Mouse (Mus musculus): ENCODE data around the gene Gm8947. TPM values are rescaled to one million over a fixed set of nuclear protein-coding genes. Genes with fewer than 3 reads are reported as not detected.
"Not testable (repeated sequence)": the region's sequence is repeated elsewhere in the genome, so short reads cannot be mapped to it uniquely, and the experiment has no call there.

Gm8947 gene
- polyA plus RNA-seq (2015; fragmentation: Nextera tagmentation; extraction: Ambion mirVana) = not detected in 2 replicates

GRCm38 (mm10) chr1:151192075-151192474 is at the start of gene Gm8947:
TSS of gene Gm8947 (plus strand) at chr1:151192376.
- not testable (repeated sequence) for H3K9ac ChIP-seq; H3K4me3 ChIP-seq; ATAC-seq (replicated peaks; ENCODE audit: insufficient number of reproducible peaks, insufficient read depth, low FRiP score, low read depth); H3K9me3 ChIP-seq (replicated peaks); H3K27ac ChIP-seq; H3K4me2 ChIP-seq; H3K27me3 ChIP-seq; H3K4me1 ChIP-seq (replicated peaks); H3K36me3 ChIP-seq
- 86% methylated on average over 1 of the region's 7 CpGs for WGBS

- Histone ChIP-seq H3K27me3 (no peaks in the 10 kb centered on the region), H3K9ac (no peak overlapping the region), H3K36me3 (no peaks in the 10 kb centered on the region), H3K4me2 (no peak overlapping the region), H3K4me3 (no peak overlapping the region), H3K27ac (peak overlapping the region; percentile 79), H3K4me1 (replicated peaks) (peaks cover 14% of the 10 kb centered on the region), H3K9me3 (replicated peaks) (no peaks in the 10 kb centered on the region)
- ATAC-seq (replicated peaks; ENCODE audit: insufficient number of reproducible peaks, insufficient read depth, low FRiP score, low read depth) = peak; percentile 77
- WGBS = 22% methylated on average over 6 of the region's 6 CpGs
Observed at GRCm38 (mm10) chr1:151144471-151145146, 47.6 kb upstream of the Gm8947 start.

DNA sequence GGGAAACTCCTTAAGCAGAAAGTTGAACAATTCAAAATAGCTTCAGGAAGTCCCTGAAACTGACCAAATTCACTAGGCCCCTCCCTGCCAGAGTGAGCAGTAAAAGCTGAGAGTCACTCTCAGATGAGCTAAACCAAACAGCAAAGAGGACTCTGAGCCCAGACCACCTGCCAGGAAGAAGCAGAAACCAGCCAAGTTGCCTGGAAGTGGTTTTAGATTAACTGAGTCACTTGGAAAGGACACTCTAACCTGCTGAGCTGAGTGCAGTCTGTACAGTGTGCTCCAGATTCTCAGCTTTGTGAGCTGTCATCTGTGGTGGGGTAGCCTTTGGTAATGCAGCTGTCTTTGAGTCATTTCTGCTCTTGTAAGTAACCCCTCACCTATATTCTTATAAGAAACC is 44.4 kb upstream of the Gm8947 start:
- Histone ChIP-seq H3K4me1 (replicated peaks) (peaks cover 19% of the 10 kb centered on the region), H3K9me3 (replicated peaks) (no peaks in the 10 kb centered on the region), H3K27me3 (no peaks in the 10 kb centered on the region), H3K36me3 (no peaks in the 10 kb centered on the region), H3K9ac (no peak overlapping the region), H3K4me2 (no peak overlapping the region), H3K27ac (no peak overlapping the region), H3K4me3 (no peak overlapping the region)
- ATAC-seq (replicated peaks; ENCODE audit: insufficient number of reproducible peaks, insufficient read depth, low FRiP score, low read depth) = no peak

DNA sequence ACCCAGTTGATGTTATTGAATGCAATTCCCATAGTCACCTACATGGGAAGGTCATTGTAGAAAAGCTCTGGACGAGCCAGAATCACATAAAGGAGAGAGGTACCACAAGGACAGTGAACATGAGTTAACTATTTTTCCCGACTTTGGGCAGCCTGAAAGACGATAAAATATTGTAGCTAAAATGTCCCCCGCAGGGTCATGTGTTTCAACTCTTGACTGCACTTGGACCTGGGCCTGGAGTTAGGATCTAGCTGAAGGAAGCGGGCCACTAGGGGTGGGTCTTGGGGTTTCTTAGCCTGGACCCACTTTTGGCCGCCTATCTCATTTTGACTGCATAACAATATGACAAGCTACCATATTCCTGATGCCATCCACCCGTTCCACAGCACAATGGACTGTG is 42.0 kb upstream of the Gm8947 start:
- no peak overlapping the region for H3K9ac ChIP-seq
- no peak for ATAC-seq (replicated peaks; ENCODE audit: insufficient number of reproducible peaks, insufficient read depth, low FRiP score, low read depth)
- 85% methylated on average over 7 of the region's 7 CpGs for WGBS

DNA sequence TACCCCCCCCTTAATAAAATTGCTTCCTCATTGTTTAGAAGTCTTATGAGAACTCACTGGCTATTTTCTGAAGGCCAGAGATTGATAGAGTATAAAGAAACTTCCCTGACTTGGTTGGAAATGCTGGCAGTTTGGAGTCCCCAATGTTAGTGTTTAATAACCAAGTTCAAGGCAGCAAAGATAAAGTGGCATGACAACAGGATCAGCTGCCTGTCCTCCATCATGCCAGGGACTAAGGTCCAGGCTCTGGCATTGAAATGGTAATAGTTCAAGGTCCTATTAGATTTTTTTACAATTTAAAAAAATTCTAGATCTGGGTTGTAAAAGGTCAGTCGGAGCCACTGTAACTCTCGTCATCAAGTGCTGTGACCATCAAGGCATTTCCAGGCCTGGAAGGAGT is 41.1 kb upstream of the Gm8947 start:
- Histone ChIP-seq H3K4me3 (no peak overlapping the region), H3K9ac (no peak overlapping the region), H3K4me2 (no peak overlapping the region), H3K27ac (no peak overlapping the region), H3K36me3 (no peaks in the 10 kb centered on the region), H3K27me3 (no peaks in the 10 kb centered on the region), H3K9me3 (replicated peaks) (no peaks in the 10 kb centered on the region), H3K4me1 (replicated peaks) (peaks cover 8% of the 10 kb centered on the region)
- ATAC-seq (replicated peaks; ENCODE audit: insufficient number of reproducible peaks, insufficient read depth, low FRiP score, low read depth) = no peak
- 77% methylated on average over 2 of the region's 2 CpGs for WGBS

More for the DNA sequence above, 42.0 kb upstream of the Gm8947 start:
- H3K27me3 ChIP-seq = no peaks in the 10 kb centered on the region
- H3K4me3 ChIP-seq = no peak overlapping the region
- no peaks in the 10 kb centered on the region for H3K9me3 ChIP-seq (replicated peaks)
- H3K4me1 ChIP-seq (replicated peaks) = peaks cover 9% of the 10 kb centered on the region
- H3K36me3 ChIP-seq = no peaks in the 10 kb centered on the region
- H3K4me2 ChIP-seq = no peak overlapping the region
- H3K27ac ChIP-seq = no peak overlapping the region

GRCm38 (mm10) chr1:151153056-151153652 is 39.0 kb upstream of the Gm8947 start:
- H3K27me3 ChIP-seq = no peaks in the 10 kb centered on the region
- 31% methylated on average over 6 of the region's 6 CpGs for WGBS
- no peaks in the 10 kb centered on the region for H3K9me3 ChIP-seq (replicated peaks)
- H3K4me3 ChIP-seq = no peak overlapping the region
- no peak overlapping the region for H3K4me2 ChIP-seq
- peaks cover 16% of the 10 kb centered on the region for H3K4me1 ChIP-seq (replicated peaks)
- H3K9ac ChIP-seq = no peak overlapping the region
- peak; percentile 72; the same call in 1 of the 2 replicates for ATAC-seq (replicated peaks; ENCODE audit: insufficient number of reproducible peaks, insufficient read depth, low FRiP score, low read depth)
- H3K27ac ChIP-seq = peak overlapping the region; percentile 76
- H3K36me3 ChIP-seq = no peaks in the 10 kb centered on the region

DNA sequence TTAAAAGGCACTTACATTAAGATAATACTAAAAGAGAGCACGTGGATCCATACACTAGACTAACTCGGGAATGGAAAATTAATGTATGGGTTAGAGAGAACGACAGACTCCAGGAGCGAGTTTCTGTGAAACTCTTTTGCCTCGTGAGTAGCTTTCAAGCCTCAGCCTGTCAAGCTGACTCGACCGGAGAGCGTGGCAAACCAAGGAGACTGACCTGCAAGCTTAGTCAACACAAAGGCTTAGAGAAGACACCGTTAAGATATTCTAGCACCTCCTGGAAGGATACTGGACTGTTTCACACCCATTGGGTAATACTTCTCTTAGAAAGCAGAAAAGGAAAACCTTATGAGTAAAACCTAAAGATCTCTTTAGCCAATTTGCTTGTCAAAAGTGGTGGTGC is 38.0 kb upstream of the Gm8947 start:
- H3K9ac ChIP-seq; H3K4me3 ChIP-seq; H3K4me2 ChIP-seq; H3K36me3 ChIP-seq; H3K27me3 ChIP-seq; ATAC-seq (replicated peaks; ENCODE audit: insufficient number of reproducible peaks, insufficient read depth, low FRiP score, low read depth); H3K9me3 ChIP-seq (replicated peaks): not testable (repeated sequence)
- WGBS = 84% methylated on average over 9 of the region's 9 CpGs
- Histone ChIP-seq H3K27ac (0 out of 2 replicates have a peak overlapping the region, but pooled peaks have one; percentile 76), H3K4me1 (replicated peaks) (peaks cover 16% of the 10 kb centered on the region)

GRCm38 (mm10) chr1:151156129-151156528 is 36.0 kb upstream of the Gm8947 start:
- Histone ChIP-seq H3K27me3 (no peaks in the 10 kb centered on the region), H3K4me3 (no peak overlapping the region), H3K36me3 (no peaks in the 10 kb centered on the region), H3K4me1 (replicated peaks) (peaks cover 16% of the 10 kb centered on the region), H3K9me3 (replicated peaks) (no peaks in the 10 kb centered on the region), H3K27ac (peak overlapping the region; percentile 48; the same call in 1 of the 2 replicates), H3K4me2 (no peak overlapping the region), H3K9ac (no peak overlapping the region)
- ATAC-seq (replicated peaks; ENCODE audit: insufficient number of reproducible peaks, insufficient read depth, low FRiP score, low read depth) = no peak
- WGBS = 91% methylated on average over 3 of the region's 3 CpGs

- H3K4me1 ChIP-seq (replicated peaks) = peaks cover 16% of the 10 kb centered on the region
- no peaks in the 10 kb centered on the region for H3K27me3 ChIP-seq
- 30% methylated on average over 7 of the region's 7 CpGs for WGBS
- H3K4me3 ChIP-seq = no peak overlapping the region
- H3K36me3 ChIP-seq = no peaks in the 10 kb centered on the region
- no peak overlapping the region for H3K9ac ChIP-seq
- no peaks in the 10 kb centered on the region for H3K9me3 ChIP-seq (replicated peaks)
- no peak overlapping the region for H3K4me2 ChIP-seq
- peak overlapping the region; percentile 48; the same call in 1 of the 2 replicates for H3K27ac ChIP-seq
- ATAC-seq (replicated peaks; ENCODE audit: insufficient number of reproducible peaks, insufficient read depth, low FRiP score, low read depth) = 0 out of 2 replicates have a peak, but pooled peaks have one; percentile 39
Observed at GRCm38 (mm10) chr1:151156777-151157632, 35.2 kb upstream of the Gm8947 start.

- no peaks in the 10 kb centered on the region for H3K36me3 ChIP-seq
- no peaks in the 10 kb centered on the region for H3K9me3 ChIP-seq (replicated peaks)
- no peaks in the 10 kb centered on the region for H3K27me3 ChIP-seq
- no peak for ATAC-seq (replicated peaks; ENCODE audit: insufficient number of reproducible peaks, insufficient read depth, low FRiP score, low read depth)
- H3K4me2 ChIP-seq = no peak overlapping the region
- no peak overlapping the region for H3K27ac ChIP-seq
- no peak overlapping the region for H3K9ac ChIP-seq
- H3K4me1 ChIP-seq (replicated peaks) = peaks cover 11% of the 10 kb centered on the region
- WGBS = 85% methylated on average over 9 of the region's 9 CpGs
- no peak overlapping the region for H3K4me3 ChIP-seq
Observed at GRCm38 (mm10) chr1:151157963-151158856, 34.0 kb upstream of the Gm8947 start.

All from heart, embryonic 15.5 days (tissue).